Mouse (Mus musculus) heart, embryonic 12.5 days (tissue): ENCODE results near the gene Olfr458. TPM values are rescaled to one million over a fixed set of nuclear protein-coding genes. Genes with fewer than 3 reads are reported as not detected.

Source experiments
- ATAC-seq: fragments of 200-750 bp; cut with Nextera tagmentation; 2 replicates; pipeline ENCODE4 v1.8.0; 2017; ENCODE audit warnings: moderate TSS enrichment, moderate library complexity; ENCODE audit not compliant: insufficient number of reproducible peaks, low FRiP score
- H3K27ac ChIP-seq: fragments of 300-500 bp; sonication (generic); 2 replicates; pipeline ENCODE4 v1.5.1; 2016; ENCODE audit warnings: mild to moderate bottlenecking, moderate library complexity; ENCODE audit not compliant: poor library complexity, severe bottlenecking
- H3K27me3 ChIP-seq: fragments of 300-500 bp; sonication (generic); replicated peaks from 2 replicates; pipeline ENCODE4 v1.6.1; 2016; ENCODE audit warnings: mild to moderate bottlenecking, moderate library complexity
- H3K36me3 ChIP-seq: fragments of 300-500 bp; sonication (generic); 2 replicates; pipeline ENCODE4 v1.6.1; 2016; ENCODE audit warnings: mild to moderate bottlenecking, moderate library complexity
- H3K4me1 ChIP-seq: fragments of 300-500 bp; sonication (generic); replicated peaks from 2 replicates; pipeline ENCODE4 v1.6.1; 2016; ENCODE audit warnings: mild to moderate bottlenecking
- H3K4me2 ChIP-seq: fragments of 300-500 bp; sonication (generic); 2 replicates; pipeline ENCODE4 v1.6.1; 2016; ENCODE audit warnings: mild to moderate bottlenecking, moderate library complexity
- H3K4me3 ChIP-seq: fragments of 300-500 bp; sonication (generic); 2 replicates; pipeline ENCODE4 v1.5.1; 2016; ENCODE audit warnings: mild to moderate bottlenecking
- H3K9ac ChIP-seq: fragments of 300-500 bp; sonication (generic); 2 replicates; pipeline ENCODE4 v1.6.1; 2016; ENCODE audit warnings: mild to moderate bottlenecking, moderate library complexity
- H3K9me3 ChIP-seq: fragments of 300-500 bp; sonication (generic); replicated peaks from 2 replicates; pipeline ENCODE4 v1.6.1; 2016; ENCODE audit warnings: mild to moderate bottlenecking, moderate library complexity
- WGBS: fragments of 180-500 bp; shearing (Covaris S2); methylation state at CpG from one replicate; pipeline ENCODE4 v1.1.7; 2016; 5-methylcytosine and 5-hydroxymethylcytosine counted together
- polyA plus RNA-seq: library from polyadenylated mRNA; unstranded; fragments of >200 nt; fragmentation: Nextera tagmentation; extraction: Ambion mirVana; gene quantifications from 2 replicates; pipeline ENCODE4 v1.2.1, GENCODE M21; 2016

Olfr458 gene
- polyA plus RNA-seq, 1 experiment from 2014 or later = not detected

GRCm38 (mm10) chr6:42441395-42441794, 23.6 kb downstream of the Olfr458 start:
- Histone ChIP-seq H3K27me3 (no peaks in the 10 kb centered on the region), H3K36me3 (no peaks in the 10 kb centered on the region), H3K4me2 (no peak overlapping the region), H3K9ac (no peak overlapping the region), H3K9me3 (no peaks in the 10 kb centered on the region), H3K4me1 (0 out of 2 replicates have a peak, but pooled peaks cover 3% of the 10 kb centered on the region), H3K4me3 (no peak overlapping the region), H3K27ac (no peak overlapping the region)
- WGBS = 35% methylated on average over 2 of the region's 2 CpGs
- no peak for ATAC-seq

- WGBS = 76% methylated on average over 2 of the region's 2 CpGs
Measured at GRCm38 (mm10) chr6:42435490-42435889, 29.5 kb downstream of the Olfr458 start.

GRCm38 (mm10) chr6:42434446-42434845, 30.6 kb downstream of the Olfr458 start, which contains the start of gene Tas2r126:
Tas2r126 (plus strand) TSS chr6:42434535.
- no peak within 1 kb of the TSS for H3K4me2 ChIP-seq
- ATAC-seq = peak; percentile 42; the same call in 1 of the 2 replicates
- H3K4me3 ChIP-seq = no peak within 1 kb of the TSS
- H3K4me1 ChIP-seq = no peaks in the 10 kb centered on the region
- no peaks in the 10 kb centered on the region for H3K9me3 ChIP-seq
- no peak within 1 kb of the TSS for H3K27ac ChIP-seq
- H3K9ac ChIP-seq = no peak within 1 kb of the TSS
- H3K27me3 ChIP-seq = no peaks in the 10 kb centered on the region
- 45% methylated on average over 6 of the region's 6 CpGs for WGBS
- H3K36me3 ChIP-seq = no peaks in the 10 kb centered on the region

More at GRCm38 (mm10) chr6:42435490-42435889, 29.5 kb downstream of the Olfr458 start:
- H3K9ac ChIP-seq = no peak overlapping the region
- no peaks in the 10 kb centered on the region for H3K27me3 ChIP-seq
- H3K4me2 ChIP-seq = no peak overlapping the region
- H3K36me3 ChIP-seq = no peaks in the 10 kb centered on the region
- H3K9me3 ChIP-seq = no peaks in the 10 kb centered on the region
- ATAC-seq = no peak
- no peak overlapping the region for H3K27ac ChIP-seq
- no peak overlapping the region for H3K4me3 ChIP-seq
- H3K4me1 ChIP-seq = no peaks in the 10 kb centered on the region

GRCm38 (mm10) chr6:42433554-42433953, 31.4 kb downstream of the Olfr458 start:
- no peaks in the 10 kb centered on the region for H3K4me1 ChIP-seq
- no peak overlapping the region for H3K4me3 ChIP-seq
- no peaks in the 10 kb centered on the region for H3K36me3 ChIP-seq
- no peaks in the 10 kb centered on the region for H3K9me3 ChIP-seq
- no peak for ATAC-seq
- H3K27ac ChIP-seq = no peak overlapping the region
- no peak overlapping the region for H3K9ac ChIP-seq
- H3K4me2 ChIP-seq = no peak overlapping the region
- no peaks in the 10 kb centered on the region for H3K27me3 ChIP-seq
- WGBS = 49% methylated on average over 2 of the region's 2 CpGs

GRCm38 (mm10) chr6:42426337-42426736, 38.7 kb downstream of the Olfr458 start:
- ATAC-seq = no peak
- Histone ChIP-seq H3K27ac (no peak overlapping the region), H3K9me3 (no peaks in the 10 kb centered on the region), H3K27me3 (no peaks in the 10 kb centered on the region), H3K4me1 (no peaks in the 10 kb centered on the region), H3K9ac (no peak overlapping the region), H3K36me3 (no peaks in the 10 kb centered on the region), H3K4me3 (no peak overlapping the region), H3K4me2 (no peak overlapping the region)
- 61% methylated on average over 4 of the region's 4 CpGs for WGBS

GRCm38 (mm10) chr6:42424472-42424871, 40.5 kb downstream of the Olfr458 start:
- Histone ChIP-seq H3K27me3 (no peaks in the 10 kb centered on the region), H3K27ac (no peak overlapping the region), H3K36me3 (no peaks in the 10 kb centered on the region), H3K4me1 (no peaks in the 10 kb centered on the region), H3K4me3 (no peak overlapping the region), H3K9ac (no peak overlapping the region), H3K4me2 (no peak overlapping the region), H3K9me3 (no peaks in the 10 kb centered on the region)
- ATAC-seq = no peak
- 93% methylated on average over 3 of the region's 3 CpGs for WGBS

- WGBS = 77% methylated on average over 2 of the region's 2 CpGs
- Histone ChIP-seq H3K9ac (no peak overlapping the region), H3K4me1 (no peaks in the 10 kb centered on the region), H3K27me3 (no peaks in the 10 kb centered on the region), H3K9me3 (no peaks in the 10 kb centered on the region), H3K27ac (no peak overlapping the region), H3K4me3 (no peak overlapping the region), H3K36me3 (no peaks in the 10 kb centered on the region), H3K4me2 (no peak overlapping the region)
- no peak for ATAC-seq
Measured at GRCm38 (mm10) chr6:42421439-42421838, 43.6 kb downstream of the Olfr458 start.

- Histone ChIP-seq H3K9me3 (no peaks in the 10 kb centered on the region), H3K4me2 (no peak overlapping the region), H3K27ac (no peak overlapping the region), H3K9ac (no peak overlapping the region), H3K36me3 (no peaks in the 10 kb centered on the region), H3K4me3 (no peak overlapping the region), H3K27me3 (no peaks in the 10 kb centered on the region), H3K4me1 (no peaks in the 10 kb centered on the region)
- WGBS = 80% methylated on average over 2 of the region's 2 CpGs
- ATAC-seq = no peak
Measured at GRCm38 (mm10) chr6:42419443-42419842, 45.6 kb downstream of the Olfr458 start.

Other genes starting within 250 kb of the Olfr458 start
- gene Tas2r144, start 249.9 kb downstream of the Olfr458 start, polyA plus RNA-seq = not detected in 2 replicates
- 9.9 and 10.9 TPM in 2 replicates for gene Gstk1, start 219.3 kb downstream of the Olfr458 start, polyA plus RNA-seq
- gene Tmem139, start 203.2 kb downstream of the Olfr458 start, polyA plus RNA-seq = 0.19 and 0.27 TPM in 2 replicates
- gene Casp2, start 200.2 kb downstream of the Olfr458 start, polyA plus RNA-seq = 37.6 and 38.1 TPM in 2 replicates
- 0.73 and 1.0 TPM in 2 replicates for gene Clcn1, start 178.5 kb downstream of the Olfr458 start, polyA plus RNA-seq
- gene Fam131b, start 140.6 kb downstream of the Olfr458 start, polyA plus RNA-seq = 0.37 and 0.52 TPM in 2 replicates
- gene Zyx, start 115.6 kb downstream of the Olfr458 start, polyA plus RNA-seq = 213 and 219 TPM in 2 replicates
- 4.7 and 5.5 TPM in 2 replicates for gene Epha1, start 91.9 kb downstream of the Olfr458 start, polyA plus RNA-seq
- not detected in 2 replicates for gene Tas2r143, start 65.0 kb downstream of the Olfr458 start, polyA plus RNA-seq
- not detected in 2 replicates for gene Tas2r135, start 59.8 kb downstream of the Olfr458 start, polyA plus RNA-seq
- gene Tas2r126, start 30.7 kb downstream of the Olfr458 start, polyA plus RNA-seq = not detected in 2 replicates
- not detected in 2 replicates for gene Olfr457, start 11.1 kb upstream of the Olfr458 start, polyA plus RNA-seq
- gene Olfr456, start 22.0 kb upstream of the Olfr458 start, polyA plus RNA-seq = not detected in 2 replicates
- not detected in 2 replicates for gene Olfr455, start 82.4 kb upstream of the Olfr458 start, polyA plus RNA-seq
- gene Tcaf3, start 132.5 kb upstream of the Olfr458 start, polyA plus RNA-seq = not detected in 2 replicates
- 3.0 and 3.1 TPM in 2 replicates for gene Tcaf2, start 180.1 kb upstream of the Olfr458 start, polyA plus RNA-seq
- 60.3 and 61.6 TPM in 2 replicates for gene Tcaf1, start 244.9 kb upstream of the Olfr458 start, polyA plus RNA-seq